ENCODE assay signal across 14 mouse cellular contexts in genomic region chr15:11745629-11746372, GRCm38 (mm10).
DNase-seq lines count a peak whose midpoint lies in the region; ATAC-seq lines count a peak whose summit lies in the region.
"Had no signal": no experiment of that assay in that cellular context is flagged by ENCODE, and none has a peak within 500 bp of the region (broad histone marks: within the 10 kb centered on the region; RNA-seq: fewer than 3 reads in every experiment).

No protein-coding gene starts in this region.

- ATAC-seq in embryonic facial prominence, embryonic 13.5 days (ENCODE audit: insufficient number of reproducible peaks, insufficient read depth, low FRiP score, low TSS enrichment, low read depth): no peak
- no peak for ATAC-seq in kidney, embryonic 16.5 days (ENCODE audit: low FRiP score, low TSS enrichment)
- ATAC-seq in stomach, embryonic 14.5 days (ENCODE audit: insufficient number of reproducible peaks, insufficient read depth, low FRiP score, low read depth): no peak
- ATAC-seq: midbrain, embryonic 13.5 days had no signal

- 77% methylated on average over 9 of the region's 9 CpGs for WGBS in embryonic facial prominence, embryonic 13.5 days
- 84% methylated on average over 9 of the region's 9 CpGs for WGBS in embryonic facial prominence, embryonic 10.5 days
- WGBS in kidney, embryonic 16.5 days: 75% methylated on average over 9 of the region's 9 CpGs
- WGBS in stomach, embryonic 14.5 days: 58% methylated on average over 9 of the region's 9 CpGs

- no peak overlapping the region for H3K9ac ChIP-seq in embryonic facial prominence, embryonic 13.5 days
- H3K9ac ChIP-seq in kidney, embryonic 16.5 days (replicated peaks; ENCODE audit: low read length): no peak overlapping the region
- no peak overlapping the region for H3K9ac ChIP-seq in stomach, embryonic 14.5 days (replicated peaks; ENCODE audit: low read depth, low read length)
- H3K9ac ChIP-seq: forebrain, postnatal 0 days; liver, embryonic 14.5 days; midbrain, embryonic 13.5 days had no signal

- DNase-seq in embryonic facial prominence, embryonic 10.5 days (ENCODE audit: low spot score): no peak
- DNase-seq in kidney, adult 9 months: no peak
- peak; percentile 51 to 63 for DNase-seq in lung, adult 18-20 months
- no peak for DNase-seq in spleen, postnatal 14 days (ENCODE audit: low spot score in 2 of 2)
- no peak for DNase-seq in left cerebral cortex, adult 18-20 months (ENCODE audit: low spot score in 2 of 2)
- DNase-seq: cerebellum, postnatal 36 days; forebrain, postnatal 0 days; kidney, postnatal 36 days; thymus, adult 2 months had no signal

- H3K9me3 ChIP-seq in embryonic facial prominence, embryonic 13.5 days: no peaks in the 10 kb centered on the region
- no peaks in the 10 kb centered on the region for H3K9me3 ChIP-seq in embryonic facial prominence, embryonic 10.5 days
- H3K9me3 ChIP-seq in kidney, embryonic 16.5 days (ENCODE audit: low read length): no peaks in the 10 kb centered on the region
- H3K9me3 ChIP-seq in stomach, embryonic 14.5 days (ENCODE audit: control insufficient read depth, low read depth, low read length): no peaks in the 10 kb centered on the region; the same call in 1 of the 2 replicates
- H3K9me3 ChIP-seq: midbrain, embryonic 13.5 days had no signal

- peaks cover 27% of the 10 kb centered on the region for H3K4me1 ChIP-seq in embryonic facial prominence, embryonic 13.5 days
- peaks cover 28% of the 10 kb centered on the region for H3K4me1 ChIP-seq in embryonic facial prominence, embryonic 10.5 days
- H3K4me1 ChIP-seq in kidney, embryonic 16.5 days (ENCODE audit: insufficient read depth, low read length): peaks cover 11% of the 10 kb centered on the region
- H3K4me1 ChIP-seq in stomach, embryonic 14.5 days (ENCODE audit: control insufficient read depth, insufficient read depth, low read length): peaks cover 16% of the 10 kb centered on the region

- no peak overlapping the region for H3K4me3 ChIP-seq in embryonic facial prominence, embryonic 13.5 days
- no peak overlapping the region for H3K4me3 ChIP-seq in embryonic facial prominence, embryonic 10.5 days
- no peak overlapping the region for H3K4me3 ChIP-seq in kidney, embryonic 16.5 days (ENCODE audit: low read length)
- no peak overlapping the region for H3K4me3 ChIP-seq in stomach, embryonic 14.5 days (ENCODE audit: low read depth, low read length)
- H3K4me3 ChIP-seq: midbrain, embryonic 13.5 days had no signal

- H3K36me3 ChIP-seq in embryonic facial prominence, embryonic 13.5 days: no peaks in the 10 kb centered on the region
- no peaks in the 10 kb centered on the region for H3K36me3 ChIP-seq in embryonic facial prominence, embryonic 10.5 days (replicated peaks)
- no peaks in the 10 kb centered on the region for H3K36me3 ChIP-seq in kidney, embryonic 16.5 days (ENCODE audit: insufficient read depth, low read length)
- H3K36me3 ChIP-seq in stomach, embryonic 14.5 days (ENCODE audit: control insufficient read depth, insufficient read depth, low read length): no peaks in the 10 kb centered on the region
- H3K36me3 ChIP-seq: midbrain, embryonic 13.5 days had no signal

- H3K4me2 ChIP-seq in embryonic facial prominence, embryonic 13.5 days: no peak overlapping the region
- H3K4me2 ChIP-seq in kidney, embryonic 16.5 days (replicated peaks; ENCODE audit: low read depth, low read length): no peak overlapping the region
- no peak overlapping the region for H3K4me2 ChIP-seq in stomach, embryonic 14.5 days (replicated peaks; ENCODE audit: low read depth, low read length)
- H3K4me2 ChIP-seq: midbrain, embryonic 13.5 days had no signal

- H3K27me3 ChIP-seq in embryonic facial prominence, embryonic 13.5 days: no peaks in the 10 kb centered on the region
- peaks cover 22% of the 10 kb centered on the region; the same call in 1 of the 2 replicates for H3K27me3 ChIP-seq in embryonic facial prominence, embryonic 10.5 days (replicated peaks; ENCODE audit: low read depth, poor library complexity, severe bottlenecking)
- no peaks in the 10 kb centered on the region for H3K27me3 ChIP-seq in kidney, embryonic 16.5 days (ENCODE audit: insufficient read depth, low read length)
- H3K27me3 ChIP-seq in stomach, embryonic 14.5 days (ENCODE audit: control insufficient read depth, insufficient read depth, low read length): no peaks in the 10 kb centered on the region
- H3K27me3 ChIP-seq: midbrain, embryonic 13.5 days had no signal

- H3K27ac ChIP-seq in embryonic facial prominence, embryonic 13.5 days: 0 out of 2 replicates have a peak overlapping the region, but pooled peaks have one; percentile 48
- H3K27ac ChIP-seq in embryonic facial prominence, embryonic 10.5 days (replicated peaks): no peak overlapping the region
- H3K27ac ChIP-seq in kidney, embryonic 16.5 days (ENCODE audit: low read length): 0 out of 2 replicates have a peak overlapping the region, but pooled peaks have one; percentile 16
- H3K27ac ChIP-seq in stomach, embryonic 14.5 days (ENCODE audit: low read length): peak overlapping the region; percentile 78
- H3K27ac ChIP-seq: liver, embryonic 14.5 days; midbrain, embryonic 13.5 days had no signal

Comparison
In these comparisons a context has a peak if more than half of its experiments do, and no peak if none do; other contexts are left out.
1. DNase-seq: peak in lung, adult 18-20 months (2 of 2); none in embryonic facial prominence, embryonic 10.5 days (single experiment), kidney, adult 9 months (single experiment), spleen, postnatal 14 days (0 of 2) and left cerebral cortex, adult 18-20 months (0 of 2).